Mouse (Mus musculus): ENCODE measurements around the gene Gm10642. TPM values are rescaled to one million over a fixed set of nuclear protein-coding genes. Genes with fewer than 3 reads are reported as not detected.

Gene Gm10642
- polyA plus RNA-seq, 1 experiment from 2014 or later: 0.37 TPM

GRCm38 (mm10) chr9:70679132-70680091, 23.4 kb downstream of the Gm10642 start:
- Histone ChIP-seq H3K4me3 (ENCODE audit: low read depth, low read length) (peak overlapping the region; percentile 93), H3K9me3 (ENCODE audit: control insufficient read depth, low read length) (no peaks in the 10 kb centered on the region), H3K4me2 (ENCODE audit: low read depth) (peak overlapping the region; percentile 65), H3K36me3 (ENCODE audit: control insufficient read depth, insufficient read depth, low read length) (no peaks in the 10 kb centered on the region), H3K27me3 (ENCODE audit: control insufficient read depth, insufficient read depth, low read length) (no peaks in the 10 kb centered on the region), H3K9ac (ENCODE audit: low read length) (peak overlapping the region; percentile 97), H3K4me1 (ENCODE audit: control insufficient read depth, insufficient read depth, low read length) (peaks cover 7% of the 10 kb centered on the region), H3K27ac (ENCODE audit: low read depth, low read length) (peak overlapping the region; percentile 98)
- ATAC-seq (ENCODE audit: insufficient read depth, low FRiP score, low TSS enrichment) (peak; percentile 76), DNase-seq (ENCODE audit: low spot score) (peak; percentile 71)
- under 1% methylated on average over 92 of the region's 103 CpGs for WGBS

- Histone ChIP-seq H3K4me3 (ENCODE audit: low read depth, low read length) (no peak overlapping the region), H3K36me3 (ENCODE audit: control insufficient read depth, insufficient read depth, low read length) (no peaks in the 10 kb centered on the region)
- no peak for DNase-seq (ENCODE audit: low spot score)
Measured at GRCm38 (mm10) chr9:70682202-70682601, 26.2 kb downstream of the Gm10642 start.

GRCm38 (mm10) chr9:70688301-70688968, 32.4 kb downstream of the Gm10642 start:
- Histone ChIP-seq H3K27ac (ENCODE audit: low read depth, low read length) (no peak overlapping the region), H3K4me3 (ENCODE audit: low read depth, low read length) (no peak overlapping the region), H3K27me3 (ENCODE audit: control insufficient read depth, insufficient read depth, low read length) (no peaks in the 10 kb centered on the region), H3K4me2 (ENCODE audit: low read depth) (no peak overlapping the region), H3K9me3 (ENCODE audit: control insufficient read depth, low read length) (no peaks in the 10 kb centered on the region), H3K9ac (ENCODE audit: low read length) (no peak overlapping the region), H3K36me3 (ENCODE audit: control insufficient read depth, insufficient read depth, low read length) (no peaks in the 10 kb centered on the region), H3K4me1 (ENCODE audit: control insufficient read depth, insufficient read depth, low read length) (no peaks in the 10 kb centered on the region)
- 92% methylated on average over 2 of the region's 2 CpGs for WGBS
- DNase-seq (ENCODE audit: low spot score) (no peak), ATAC-seq (ENCODE audit: insufficient read depth, low FRiP score, low TSS enrichment) (no peak)

More at GRCm38 (mm10) chr9:70682202-70682601, 26.2 kb downstream of the Gm10642 start:
- Histone ChIP-seq H3K27me3 (ENCODE audit: control insufficient read depth, insufficient read depth, low read length) (no peaks in the 10 kb centered on the region), H3K4me1 (ENCODE audit: control insufficient read depth, insufficient read depth, low read length) (peaks cover 7% of the 10 kb centered on the region), H3K9ac (ENCODE audit: low read length) (no peak overlapping the region), H3K27ac (ENCODE audit: low read depth, low read length) (no peak overlapping the region), H3K4me2 (ENCODE audit: low read depth) (no peak overlapping the region), H3K9me3 (ENCODE audit: control insufficient read depth, low read length) (no peaks in the 10 kb centered on the region)
- ATAC-seq (ENCODE audit: insufficient read depth, low FRiP score, low TSS enrichment): no peak
- WGBS: 89% methylated on average over 1 of the region's 1 CpGs

GRCm38 (mm10) chr9:70689926-70690325, 33.9 kb downstream of the Gm10642 start:
- H3K4me3 ChIP-seq (ENCODE audit: low read depth, low read length): no peak overlapping the region
- no peaks in the 10 kb centered on the region for H3K4me1 ChIP-seq (ENCODE audit: control insufficient read depth, insufficient read depth, low read length)
- ATAC-seq (ENCODE audit: insufficient read depth, low FRiP score, low TSS enrichment) (no peak), DNase-seq (ENCODE audit: low spot score) (no peak)
- no peak overlapping the region for H3K27ac ChIP-seq (ENCODE audit: low read depth, low read length)
- 83% methylated on average over 3 of the region's 3 CpGs for WGBS
- no peaks in the 10 kb centered on the region for H3K9me3 ChIP-seq (ENCODE audit: control insufficient read depth, low read length)
- no peak overlapping the region for H3K4me2 ChIP-seq (ENCODE audit: low read depth)
- no peaks in the 10 kb centered on the region for H3K27me3 ChIP-seq (ENCODE audit: control insufficient read depth, insufficient read depth, low read length)
- no peaks in the 10 kb centered on the region for H3K36me3 ChIP-seq (ENCODE audit: control insufficient read depth, insufficient read depth, low read length)
- no peak overlapping the region for H3K9ac ChIP-seq (ENCODE audit: low read length)

GRCm38 (mm10) chr9:70690579-70690978, 34.5 kb downstream of the Gm10642 start:
- H3K27me3 ChIP-seq (ENCODE audit: control insufficient read depth, insufficient read depth, low read length): no peaks in the 10 kb centered on the region
- H3K36me3 ChIP-seq (ENCODE audit: control insufficient read depth, insufficient read depth, low read length): no peaks in the 10 kb centered on the region
- no peak overlapping the region for H3K27ac ChIP-seq (ENCODE audit: low read depth, low read length)
- no peaks in the 10 kb centered on the region for H3K4me1 ChIP-seq (ENCODE audit: control insufficient read depth, insufficient read depth, low read length)
- no peak overlapping the region for H3K4me3 ChIP-seq (ENCODE audit: low read depth, low read length)
- DNase-seq (ENCODE audit: low spot score): no peak
- no peak overlapping the region for H3K4me2 ChIP-seq (ENCODE audit: low read depth)
- no peak overlapping the region for H3K9ac ChIP-seq (ENCODE audit: low read length)
- H3K9me3 ChIP-seq (ENCODE audit: control insufficient read depth, low read length): no peaks in the 10 kb centered on the region
- ATAC-seq (ENCODE audit: insufficient read depth, low FRiP score, low TSS enrichment): no peak

- no peak overlapping the region for H3K4me3 ChIP-seq (ENCODE audit: low read depth, low read length)
- DNase-seq (ENCODE audit: low spot score) (no peak), ATAC-seq (ENCODE audit: insufficient read depth, low FRiP score, low TSS enrichment) (no peak)
- H3K27ac ChIP-seq (ENCODE audit: low read depth, low read length): no peak overlapping the region
- no peaks in the 10 kb centered on the region for H3K36me3 ChIP-seq (ENCODE audit: control insufficient read depth, insufficient read depth, low read length)
- WGBS: 89% methylated on average over 2 of the region's 2 CpGs
- H3K9me3 ChIP-seq (ENCODE audit: control insufficient read depth, low read length): no peaks in the 10 kb centered on the region
- H3K4me2 ChIP-seq (ENCODE audit: low read depth): no peak overlapping the region
- H3K9ac ChIP-seq (ENCODE audit: low read length): no peak overlapping the region
- H3K4me1 ChIP-seq (ENCODE audit: control insufficient read depth, insufficient read depth, low read length): no peaks in the 10 kb centered on the region
- H3K27me3 ChIP-seq (ENCODE audit: control insufficient read depth, insufficient read depth, low read length): no peaks in the 10 kb centered on the region
Measured at GRCm38 (mm10) chr9:70691772-70692693, 36.0 kb downstream of the Gm10642 start.

- Histone ChIP-seq H3K4me3 (ENCODE audit: low read depth, low read length) (no peak overlapping the region), H3K36me3 (ENCODE audit: control insufficient read depth, insufficient read depth, low read length) (no peaks in the 10 kb centered on the region), H3K4me2 (ENCODE audit: low read depth) (no peak overlapping the region), H3K27me3 (ENCODE audit: control insufficient read depth, insufficient read depth, low read length) (no peaks in the 10 kb centered on the region), H3K9me3 (ENCODE audit: control insufficient read depth, low read length) (no peaks in the 10 kb centered on the region), H3K27ac (ENCODE audit: low read depth, low read length) (no peak overlapping the region), H3K4me1 (ENCODE audit: control insufficient read depth, insufficient read depth, low read length) (no peaks in the 10 kb centered on the region), H3K9ac (ENCODE audit: low read length) (no peak overlapping the region)
- no peak for ATAC-seq (ENCODE audit: insufficient read depth, low FRiP score, low TSS enrichment)
- WGBS: 86% methylated on average over 2 of the region's 2 CpGs
- no peak for DNase-seq (ENCODE audit: low spot score)
Measured at GRCm38 (mm10) chr9:70695723-70696122, 39.7 kb downstream of the Gm10642 start.

GRCm38 (mm10) chr9:70698090-70698489, 42.0 kb downstream of the Gm10642 start:
- Histone ChIP-seq H3K4me3 (ENCODE audit: low read depth, low read length) (no peak overlapping the region), H3K27ac (ENCODE audit: low read depth, low read length) (no peak overlapping the region), H3K9ac (ENCODE audit: low read length) (no peak overlapping the region), H3K4me2 (ENCODE audit: low read depth) (no peak overlapping the region), H3K4me1 (ENCODE audit: control insufficient read depth, insufficient read depth, low read length) (no peaks in the 10 kb centered on the region), H3K9me3 (ENCODE audit: control insufficient read depth, low read length) (no peaks in the 10 kb centered on the region), H3K27me3 (ENCODE audit: control insufficient read depth, insufficient read depth, low read length) (no peaks in the 10 kb centered on the region), H3K36me3 (ENCODE audit: control insufficient read depth, insufficient read depth, low read length) (no peaks in the 10 kb centered on the region)
- WGBS: 85% methylated on average over 1 of the region's 1 CpGs
- DNase-seq (ENCODE audit: low spot score): no peak
- no peak for ATAC-seq (ENCODE audit: insufficient read depth, low FRiP score, low TSS enrichment)

Data from neural tube, embryonic 11.5 days (tissue).